Mouse (Mus musculus) heart, embryonic 15.5 days (tissue): ENCODE results near the gene Fgf4. TPM values are rescaled to one million over a fixed set of nuclear protein-coding genes. Genes with fewer than 3 reads are reported as not detected.
A peak's percentile ranks its signal among the peaks of the same experiment; 100 is the strongest.

Source experiments
- ATAC-seq: fragments of 200-750 bp; cut with Nextera tagmentation; replicated peaks from 2 replicates; pipeline ENCODE4 v1.8.0; 2017; ENCODE audit warnings: low read depth, moderate TSS enrichment; ENCODE audit not compliant: insufficient number of reproducible peaks, insufficient read depth, low FRiP score
- H3K27ac ChIP-seq: fragments of 300-500 bp; sonication (generic); 2 replicates; pipeline ENCODE4 v1.5.1; 2015; ENCODE audit warnings: mild to moderate bottlenecking, inconsistent platforms
- H3K27me3 ChIP-seq: fragments of 300-500 bp; sonication (generic); 2 replicates; pipeline ENCODE4 v1.6.1; 2015; ENCODE audit warnings: inconsistent platforms
- H3K36me3 ChIP-seq: fragments of 300-500 bp; sonication (generic); 2 replicates; pipeline ENCODE4 v1.6.1; 2015; ENCODE audit warnings: mild to moderate bottlenecking, inconsistent platforms
- H3K4me1 ChIP-seq: fragments of 300-500 bp; sonication (generic); replicated peaks from 2 replicates; pipeline ENCODE4 v1.6.1; 2015; ENCODE audit warnings: inconsistent platforms
- H3K4me2 ChIP-seq: fragments of 300-500 bp; sonication (generic); 2 replicates; pipeline ENCODE4 v1.6.1; 2015; ENCODE audit warnings: inconsistent platforms, mild to moderate bottlenecking, moderate library complexity
- H3K4me3 ChIP-seq: fragments of 300-500 bp; sonication (generic); 2 replicates; pipeline ENCODE4 v1.5.1; 2015; ENCODE audit warnings: mild to moderate bottlenecking, inconsistent platforms
- H3K9ac ChIP-seq: fragments of 300-500 bp; sonication (generic); 2 replicates; pipeline ENCODE4 v1.6.1; 2015; ENCODE audit warnings: mild to moderate bottlenecking, inconsistent platforms
- H3K9me3 ChIP-seq: fragments of 300-500 bp; sonication (generic); replicated peaks from 2 replicates; pipeline ENCODE4 v1.6.1; 2016; ENCODE audit warnings: inconsistent platforms
- WGBS: fragments of 180-500 bp; shearing (Covaris S2); methylation state at CpG from one replicate; pipeline ENCODE4 v1.1.7; 2015; ENCODE audit warnings: mixed read lengths; 5-methylcytosine and 5-hydroxymethylcytosine counted together
- polyA plus RNA-seq: library from polyadenylated mRNA; unstranded; fragments of >200 nt; fragmentation: Nextera tagmentation; extraction: Ambion mirVana; gene quantifications from 2 replicates; pipeline ENCODE4 v1.2.1, GENCODE M21; 2015

Gene Fgf4
- not detected in 2 replicates for polyA plus RNA-seq

- ATAC-seq = no peak
- H3K27ac ChIP-seq = no peak within 1 kb of the TSS
- H3K36me3 ChIP-seq = no peaks in the 10 kb centered on the region
- no peak within 1 kb of the TSS for H3K4me3 ChIP-seq
- no peak within 1 kb of the TSS for H3K4me2 ChIP-seq
- H3K9ac ChIP-seq = no peak within 1 kb of the TSS
- H3K9me3 ChIP-seq = no peaks in the 10 kb centered on the region
- peaks cover 44% of the 10 kb centered on the region for H3K27me3 ChIP-seq
- no peaks in the 10 kb centered on the region for H3K4me1 ChIP-seq
Observed at GRCm38 (mm10) chr7:144847067-144847466, at the start of gene Fgf4. Gene Fgf4, plus strand, starts transcription at chr7:144847367.

DNA sequence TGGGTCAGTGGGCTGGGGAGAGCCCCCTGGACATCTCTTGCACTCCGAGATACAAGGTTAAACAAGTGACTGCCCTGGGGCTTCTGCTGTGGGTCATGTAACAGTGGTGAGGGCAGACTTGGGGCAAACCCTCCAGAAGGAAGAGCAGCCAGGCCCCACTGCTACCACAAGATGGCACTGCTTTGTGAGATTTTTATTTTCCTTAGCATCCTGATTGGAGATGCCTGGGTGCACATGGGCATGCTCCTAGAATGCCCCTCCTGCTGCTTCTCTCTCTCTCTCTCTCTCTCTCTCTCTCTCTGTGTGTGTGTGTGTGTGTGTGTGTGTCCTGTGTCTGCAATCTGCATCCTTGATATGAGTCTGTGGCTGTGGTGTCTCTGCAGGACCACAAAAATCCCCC is 48.7 kb upstream of the Fgf4 start:
- Histone ChIP-seq H3K4me2 (no peak overlapping the region), H3K27me3 (peaks cover 34% of the 10 kb centered on the region)
- 33% methylated on average over 1 of the region's 1 CpGs for WGBS

GRCm38 (mm10) chr7:144807036-144807435 is 40.1 kb upstream of the Fgf4 start:
- Histone ChIP-seq H3K9ac (no peak overlapping the region), H3K27ac (no peak overlapping the region), H3K4me2 (no peak overlapping the region), H3K9me3 (no peaks in the 10 kb centered on the region), H3K4me1 (peaks cover 6% of the 10 kb centered on the region; the same call in 1 of the 2 replicates), H3K27me3 (peaks cover 36% of the 10 kb centered on the region), H3K4me3 (no peak overlapping the region), H3K36me3 (no peaks in the 10 kb centered on the region)
- ATAC-seq = no peak
- WGBS = 67% methylated on average over 6 of the region's 6 CpGs

More for the DNA sequence above, 48.7 kb upstream of the Fgf4 start:
- Histone ChIP-seq H3K27ac (no peak overlapping the region), H3K4me1 (peaks cover 5% of the 10 kb centered on the region; the same call in 1 of the 2 replicates), H3K4me3 (no peak overlapping the region), H3K9me3 (no peaks in the 10 kb centered on the region), H3K9ac (no peak overlapping the region), H3K36me3 (no peaks in the 10 kb centered on the region)
- ATAC-seq = no peak

GRCm38 (mm10) chr7:144807976-144808577 is 39.1 kb upstream of the Fgf4 start:
- peaks cover 28% of the 10 kb centered on the region for H3K27me3 ChIP-seq
- no peak overlapping the region for H3K4me3 ChIP-seq
- WGBS = 50% methylated on average over 4 of the region's 4 CpGs
- no peak overlapping the region for H3K27ac ChIP-seq
- no peak for ATAC-seq
- no peaks in the 10 kb centered on the region for H3K9me3 ChIP-seq
- H3K4me1 ChIP-seq = peaks cover 6% of the 10 kb centered on the region; the same call in 1 of the 2 replicates
- H3K36me3 ChIP-seq = no peaks in the 10 kb centered on the region
- H3K4me2 ChIP-seq = no peak overlapping the region
- H3K9ac ChIP-seq = no peak overlapping the region

DNA sequence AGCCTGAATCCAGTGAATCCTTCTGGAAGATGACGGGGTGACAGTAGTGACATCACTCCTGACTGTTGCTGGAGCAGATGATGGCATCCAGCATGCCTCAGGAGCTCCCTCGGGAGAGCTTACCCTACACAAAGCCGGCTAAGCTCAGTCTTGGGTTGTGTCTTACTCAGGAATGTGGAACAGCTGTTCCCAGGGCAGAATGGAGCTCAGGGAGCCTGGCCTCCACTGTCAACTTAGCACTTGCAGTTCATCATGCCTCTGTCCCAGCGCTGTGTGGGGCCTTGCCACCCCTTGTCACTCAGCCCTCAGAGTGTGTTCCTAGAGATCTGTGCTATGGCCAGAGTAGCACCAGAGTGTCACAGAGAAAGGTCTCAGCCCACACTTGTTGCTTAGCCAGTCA is 35.6 kb upstream of the Fgf4 start:
- no peak for ATAC-seq
- Histone ChIP-seq H3K9me3 (no peaks in the 10 kb centered on the region), H3K4me2 (no peak overlapping the region), H3K27me3 (peaks cover 6% of the 10 kb centered on the region; the same call in 1 of the 2 replicates), H3K4me1 (peaks cover 6% of the 10 kb centered on the region; the same call in 1 of the 2 replicates), H3K4me3 (no peak overlapping the region), H3K9ac (0 out of 2 replicates have a peak overlapping the region, but pooled peaks have one; percentile 2), H3K36me3 (no peaks in the 10 kb centered on the region), H3K27ac (no peak overlapping the region)
- 25% methylated on average over 4 of the region's 4 CpGs for WGBS

- H3K9ac ChIP-seq = no peak overlapping the region
- H3K4me2 ChIP-seq = no peak overlapping the region
- H3K4me1 ChIP-seq = no peaks in the 10 kb centered on the region
- H3K27ac ChIP-seq = no peak overlapping the region
- WGBS = 58% methylated on average over 7 of the region's 7 CpGs
- no peak overlapping the region for H3K4me3 ChIP-seq
- H3K9me3 ChIP-seq = 0 out of 2 replicates have a peak, but pooled peaks cover 3% of the 10 kb centered on the region
- ATAC-seq = no peak
- no peaks in the 10 kb centered on the region for H3K36me3 ChIP-seq
- peaks cover 21% of the 10 kb centered on the region for H3K27me3 ChIP-seq
Observed at GRCm38 (mm10) chr7:144821901-144822300, 25.3 kb upstream of the Fgf4 start.

DNA sequence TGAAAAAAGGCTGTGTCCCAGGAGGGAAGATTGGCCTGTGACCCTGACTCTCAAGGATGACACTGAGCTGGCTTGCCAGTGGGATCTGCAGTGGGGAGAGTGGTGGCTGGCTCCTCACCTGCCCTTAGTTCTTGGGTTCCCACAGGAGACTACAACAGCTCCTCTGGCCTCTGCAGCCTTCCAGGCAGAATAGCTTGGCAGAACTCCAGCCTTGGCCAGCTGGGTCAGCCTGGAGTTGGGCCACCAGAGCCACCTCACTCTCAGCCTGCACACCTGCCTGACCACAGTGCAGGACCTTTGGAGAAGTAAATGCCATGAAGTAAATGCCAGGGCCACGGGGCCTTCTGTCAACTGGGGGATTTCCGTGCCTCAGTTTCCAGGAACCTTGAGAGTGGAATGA is 23.2 kb upstream of the Fgf4 start:
- H3K4me2 ChIP-seq = no peak overlapping the region
- H3K27me3 ChIP-seq = peaks cover 38% of the 10 kb centered on the region
- H3K27ac ChIP-seq = no peak overlapping the region
- H3K36me3 ChIP-seq = no peaks in the 10 kb centered on the region
- H3K9me3 ChIP-seq = no peaks in the 10 kb centered on the region
- ATAC-seq = no peak
- no peak overlapping the region for H3K4me3 ChIP-seq
- WGBS = 77% methylated on average over 2 of the region's 2 CpGs
- H3K4me1 ChIP-seq = no peaks in the 10 kb centered on the region
- H3K9ac ChIP-seq = no peak overlapping the region

- Histone ChIP-seq H3K9me3 (no peaks in the 10 kb centered on the region), H3K9ac (no peak overlapping the region), H3K4me2 (no peak overlapping the region), H3K4me1 (no peaks in the 10 kb centered on the region), H3K27ac (no peak overlapping the region), H3K4me3 (no peak overlapping the region), H3K36me3 (no peaks in the 10 kb centered on the region), H3K27me3 (peaks cover 62% of the 10 kb centered on the region)
- ATAC-seq = no peak
- WGBS = 75% methylated on average over 11 of the region's 11 CpGs
Observed at GRCm38 (mm10) chr7:144828369-144828768, 18.8 kb upstream of the Fgf4 start.

DNA sequence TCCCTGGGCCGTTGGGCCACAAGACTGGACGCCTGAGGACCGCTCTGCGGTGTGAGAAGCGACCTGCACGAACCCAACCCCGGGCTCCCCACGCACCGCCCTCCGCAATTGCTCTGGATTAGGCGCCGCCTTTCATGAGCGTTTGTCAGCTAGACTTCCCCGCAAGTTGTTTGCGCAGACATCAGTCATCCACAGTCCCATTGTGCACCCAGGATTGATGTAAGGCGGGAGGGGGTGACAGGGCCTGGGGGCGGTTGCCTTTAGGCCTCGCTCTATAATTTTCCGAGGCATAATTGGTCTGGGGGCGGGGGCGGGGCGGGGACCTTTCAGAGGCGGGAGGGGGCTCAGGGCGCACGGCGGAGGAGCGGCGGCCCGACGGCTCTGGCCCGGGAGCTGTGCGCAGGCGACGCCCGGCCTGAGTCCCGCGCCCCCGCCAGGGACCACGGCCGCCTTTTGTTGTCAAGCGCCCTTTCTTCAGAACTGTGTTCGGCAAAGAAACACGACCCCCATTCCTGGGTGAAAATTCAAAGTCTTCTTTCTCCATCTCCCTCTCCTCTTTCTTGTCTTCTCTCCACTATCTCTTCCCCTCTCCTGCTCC is 9.2 kb upstream of the Fgf4 start, which contains the start of gene Fgf3:
Gene Fgf3, plus strand, starts transcription at position 193 of the 598 bp plus-strand sequence.
- H3K4me1 ChIP-seq = peaks cover 13% of the 10 kb centered on the region
- H3K27me3 ChIP-seq = peaks cover 94% of the 10 kb centered on the region
- H3K4me3 ChIP-seq = peak within 1 kb of the TSS; percentile 45
- H3K9ac ChIP-seq = no peak within 1 kb of the TSS
- no peaks in the 10 kb centered on the region for H3K36me3 ChIP-seq
- ATAC-seq = no peak
- H3K9me3 ChIP-seq = no peaks in the 10 kb centered on the region
- no peak within 1 kb of the TSS for H3K27ac ChIP-seq
- 3% methylated on average over 40 of the region's 43 CpGs for WGBS
- H3K4me2 ChIP-seq = peak within 1 kb of the TSS; percentile 68

GRCm38 (mm10) chr7:144838522-144839503 is 8.4 kb upstream of the Fgf4 start:
- H3K27me3 ChIP-seq = peaks cover 98% of the 10 kb centered on the region
- no peak for ATAC-seq
- H3K4me2 ChIP-seq = peak overlapping the region; percentile 68
- H3K4me3 ChIP-seq = peak overlapping the region; percentile 45
- H3K4me1 ChIP-seq = peaks cover 13% of the 10 kb centered on the region
- no peaks in the 10 kb centered on the region for H3K36me3 ChIP-seq
- no peaks in the 10 kb centered on the region for H3K9me3 ChIP-seq
- H3K9ac ChIP-seq = no peak overlapping the region
- H3K27ac ChIP-seq = no peak overlapping the region
- WGBS = under 1% methylated on average over 94 of the region's 94 CpGs

DNA sequence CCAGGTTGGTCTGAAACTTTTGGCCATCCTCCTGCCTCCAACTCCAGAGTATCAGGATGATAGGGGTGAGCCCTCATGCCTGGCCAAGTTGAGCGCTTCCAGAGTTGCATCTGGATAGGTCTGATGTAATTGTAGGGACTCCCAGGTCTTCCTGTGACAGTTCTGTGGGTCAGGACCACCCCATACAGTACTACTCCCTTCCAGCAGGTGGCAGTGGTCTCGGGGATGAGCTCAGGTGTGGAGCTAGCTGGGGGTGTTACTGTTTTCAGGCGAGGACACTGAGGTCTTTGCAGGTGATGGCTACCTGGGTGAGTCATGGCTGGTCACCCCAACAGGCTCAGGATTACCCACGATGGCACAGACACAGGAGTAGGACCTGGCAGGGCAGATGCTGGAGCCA is 1.0 kb upstream of the Fgf4 start:
- 16% methylated on average over 4 of the region's 4 CpGs for WGBS
- H3K27ac ChIP-seq = no peak overlapping the region
- no peaks in the 10 kb centered on the region for H3K9me3 ChIP-seq
- H3K4me2 ChIP-seq = no peak overlapping the region
- H3K9ac ChIP-seq = no peak overlapping the region
- no peak for ATAC-seq
- no peak overlapping the region for H3K4me3 ChIP-seq
- no peaks in the 10 kb centered on the region for H3K36me3 ChIP-seq
- H3K27me3 ChIP-seq = peaks cover 48% of the 10 kb centered on the region
- no peaks in the 10 kb centered on the region for H3K4me1 ChIP-seq
